Mouse (Mus musculus): ENCODE measurements around the gene Eif4e1b.

GRCm38 (mm10) chr13:54805134-54805838 is 21.5 kb downstream of the Eif4e1b start:
- no peak for TF ChIP-seq GATA1 (IDR thresholded peaks at IDR 0.05; ENCODE audit: borderline replicate concordance, low read length)
- TF ChIP-seq FLI1 (IDR thresholded peaks at IDR 0.05; ENCODE audit: low read length): no peak

All from megakaryocyte, embryonic 14.5 days (primary cell).